Mouse (Mus musculus): ENCODE measurements around the gene Vasn.

- TF ChIP-seq POLR2A (IDR thresholded peaks at IDR 0.05; ENCODE audit: control insufficient read depth, extremely low read depth, insufficient read depth, low read length, poor library complexity) (no peak), CTCF (IDR thresholded peaks at IDR 0.05; ENCODE audit: borderline replicate concordance, control insufficient read depth, extremely low read depth, insufficient read depth, low read length, poor library complexity) (no peak)
These were observed 1.5 kb downstream of the Vasn start for GRCm38 (mm10) chr16:4641119-4641838.
